Mouse (Mus musculus) intestine, postnatal 0 days (tissue): ENCODE results near the gene Lhpp. TPM values are rescaled to one million over a fixed set of nuclear protein-coding genes. Genes with fewer than 3 reads are reported as not detected.

Experiments
- ATAC-seq: fragments of 200-750 bp; cut with Nextera tagmentation; 2 replicates; pipeline ENCODE4 v1.8.0; 2017; ENCODE audit warnings: mild to moderate bottlenecking, moderate TSS enrichment, moderate library complexity
- H3K27ac ChIP-seq: fragments of 300-500 bp; sonication (generic); 2 replicates; pipeline ENCODE4 v1.5.1; 2014; ENCODE audit warnings: mild to moderate bottlenecking, low read depth, low read length, moderate library complexity
- H3K27me3 ChIP-seq: fragments of 300-500 bp; sonication (generic); replicated peaks from 2 replicates; pipeline ENCODE4 v1.6.1; 2014; ENCODE audit warnings: low read length, mixed read lengths; ENCODE audit not compliant: control insufficient read depth, insufficient read depth
- H3K36me3 ChIP-seq: fragments of 300-500 bp; sonication (generic); 2 replicates; pipeline ENCODE4 v1.6.1; 2014; ENCODE audit warnings: mild to moderate bottlenecking, moderate library complexity; ENCODE audit not compliant: control insufficient read depth, insufficient read depth
- H3K4me1 ChIP-seq: fragments of 300-500 bp; sonication (generic); replicated peaks from 2 replicates; pipeline ENCODE4 v1.6.1; 2014; ENCODE audit warnings: antibody characterized with exemption, low read length, mixed read lengths; ENCODE audit not compliant: control insufficient read depth, insufficient read depth
- H3K4me2 ChIP-seq: fragments of 300-500 bp; sonication (generic); replicated peaks from 2 replicates; pipeline ENCODE4 v1.6.1; 2014; ENCODE audit warnings: low read depth, mild to moderate bottlenecking, moderate library complexity
- H3K4me3 ChIP-seq: fragments of 300-500 bp; sonication (generic); 2 replicates; pipeline ENCODE4 v1.5.1; 2014; ENCODE audit warnings: low read depth, low read length
- H3K9ac ChIP-seq: fragments of 300-500 bp; sonication (generic); 2 replicates; pipeline ENCODE4 v1.6.1; 2014; ENCODE audit warnings: mild to moderate bottlenecking, low read depth, low read length
- H3K9me3 ChIP-seq: fragments of 300-500 bp; sonication (generic); 2 replicates; pipeline ENCODE4 v1.6.1; 2016; ENCODE audit warnings: mixed run types; ENCODE audit not compliant: control insufficient read depth
- CTCF ChIP-seq: sonication (generic); IDR thresholded peaks from 2 replicates; pipeline ENCODE4 v1.5.1; 2016; ENCODE audit warnings: low read depth, mild to moderate bottlenecking, control low read depth, antibody characterized with exemption, moderate library complexity
- WGBS: fragments of 180-500 bp; shearing (Covaris S2); extraction: QIAGEN DNeasy Blood & Tissue Kit; methylation state at CpG from one replicate; pipeline ENCODE4 v1.1.7; 2014; 5-methylcytosine and 5-hydroxymethylcytosine counted together
- polyA plus RNA-seq: library from polyadenylated mRNA; unstranded; fragments of >200 nt; fragmentation: Nextera tagmentation; extraction: Ambion mirVana; gene quantifications from 2 replicates; pipeline ENCODE4 v1.2.1, GENCODE M21; 2015

The Lhpp gene
- polyA plus RNA-seq, 1 experiment from 2014 or later: 52.0 TPM

- ATAC-seq: no peak
These were observed 137.8 kb downstream of the Lhpp start for GRCm38 (mm10) chr7:132748076-132748769.

GRCm38 (mm10) chr7:132749504-132749903 is 139.1 kb downstream of the Lhpp start:
- no peak overlapping the region for H3K4me2 ChIP-seq
- H3K9ac ChIP-seq: no peak overlapping the region
- peaks cover 36% of the 10 kb centered on the region; the same call in 1 of the 2 replicates for H3K36me3 ChIP-seq
- no peak overlapping the region for H3K4me3 ChIP-seq
- no peak overlapping the region for H3K27ac ChIP-seq
- H3K4me1 ChIP-seq: 0 out of 2 replicates have a peak, but pooled peaks cover 3% of the 10 kb centered on the region
- ATAC-seq: no peak
- H3K9me3 ChIP-seq: no peaks in the 10 kb centered on the region
- TF ChIP-seq CTCF: no peak
- H3K27me3 ChIP-seq: no peaks in the 10 kb centered on the region
- WGBS: 82% methylated on average over 11 of the region's 11 CpGs

More at GRCm38 (mm10) chr7:132748076-132748769, 137.8 kb downstream of the Lhpp start:
- Histone ChIP-seq H3K27ac (no peak overlapping the region; the same call in none of the 2 replicates), H3K4me2 (no peak overlapping the region), H3K36me3 (peaks cover 33% of the 10 kb centered on the region; the same call in 1 of the 2 replicates), H3K27me3 (no peaks in the 10 kb centered on the region), H3K9me3 (no peaks in the 10 kb centered on the region), H3K4me3 (no peak overlapping the region), H3K9ac (no peak overlapping the region), H3K4me1 (no peaks in the 10 kb centered on the region)
- 59% methylated on average over 3 of the region's 3 CpGs for WGBS
- no peak for TF ChIP-seq CTCF

- H3K27ac ChIP-seq: no peak overlapping the region
These were observed 141.3 kb downstream of the Lhpp start for GRCm38 (mm10) chr7:132751716-132752115.

DNA sequence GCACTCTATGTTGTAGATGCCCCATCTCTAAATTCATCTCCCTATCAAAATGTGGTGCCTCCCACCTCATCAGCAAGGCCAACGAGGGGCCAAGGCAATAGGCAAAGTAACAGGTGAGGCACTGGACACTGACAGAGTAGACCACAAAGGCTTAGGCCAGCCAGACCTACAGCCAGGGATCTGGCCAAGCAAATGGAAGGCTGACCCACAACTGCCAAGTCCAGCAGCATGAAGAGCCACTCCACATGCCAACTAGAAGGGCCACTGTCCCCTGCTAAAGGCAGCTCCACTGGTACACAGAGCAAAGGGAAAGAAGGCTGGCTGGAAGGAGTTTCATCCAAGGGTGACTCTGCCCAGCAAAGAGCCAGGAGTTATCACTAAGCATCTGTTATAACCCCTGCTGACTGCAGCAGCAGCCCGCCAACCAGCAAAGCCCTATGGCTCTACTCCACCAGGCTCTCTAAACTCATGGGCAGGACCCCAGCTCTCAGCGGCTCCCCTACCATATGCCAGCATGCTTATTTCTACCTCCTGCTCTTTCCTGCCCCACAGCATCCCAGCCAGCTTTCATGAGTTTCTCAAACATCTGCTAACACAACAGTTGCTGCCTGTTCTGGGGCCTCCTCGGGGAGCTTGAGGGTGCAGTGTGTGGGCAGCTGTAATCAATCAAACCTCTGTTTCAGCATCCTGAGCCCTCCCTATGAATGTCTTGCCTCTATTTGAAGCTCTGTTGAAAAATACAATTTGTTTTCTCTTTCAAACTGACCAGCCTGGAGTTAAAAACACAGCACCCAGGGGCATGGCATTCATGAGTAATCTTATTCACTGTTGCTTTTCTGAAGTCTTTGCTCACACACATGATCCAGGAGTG is 143.3 kb downstream of the Lhpp start:
- no peak for ATAC-seq
- Histone ChIP-seq H3K27ac (peak overlapping the region; percentile 92), H3K27me3 (no peaks in the 10 kb centered on the region)

More at GRCm38 (mm10) chr7:132751716-132752115, 141.3 kb downstream of the Lhpp start:
- Histone ChIP-seq H3K9ac (no peak overlapping the region), H3K36me3 (peaks cover 36% of the 10 kb centered on the region; the same call in 1 of the 2 replicates), H3K4me2 (no peak overlapping the region), H3K4me3 (no peak overlapping the region), H3K27me3 (no peaks in the 10 kb centered on the region), H3K4me1 (peaks cover 11% of the 10 kb centered on the region), H3K9me3 (no peaks in the 10 kb centered on the region)
- TF ChIP-seq CTCF: no peak
- ATAC-seq: no peak
- WGBS: 27% methylated on average over 2 of the region's 2 CpGs

DNA sequence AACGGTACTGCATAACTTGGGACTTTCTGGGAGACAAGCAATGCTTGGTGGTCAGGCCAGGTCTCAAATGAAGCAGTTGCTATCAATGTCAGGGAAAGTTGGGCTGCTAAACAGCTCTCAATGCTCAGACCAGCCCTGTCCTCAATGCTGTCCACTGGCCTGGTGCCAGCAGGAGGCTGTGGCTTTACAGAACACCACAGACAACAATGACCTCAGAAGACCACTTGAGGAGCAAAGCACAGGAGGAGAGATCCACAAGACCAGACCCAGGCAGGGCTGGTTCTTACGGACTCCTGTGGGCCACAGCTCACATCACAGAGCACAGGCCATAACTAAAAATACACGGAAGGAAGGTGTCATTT is 143.9 kb downstream of the Lhpp start:
- no peak for TF ChIP-seq CTCF
- Histone ChIP-seq H3K27ac (peak overlapping the region; percentile 92), H3K36me3 (peaks cover 50% of the 10 kb centered on the region), H3K9me3 (no peaks in the 10 kb centered on the region), H3K27me3 (no peaks in the 10 kb centered on the region), H3K4me2 (no peak overlapping the region), H3K4me1 (peaks cover 22% of the 10 kb centered on the region), H3K4me3 (no peak overlapping the region), H3K9ac (no peak overlapping the region)
- no peak for ATAC-seq
- 52% methylated on average over 3 of the region's 3 CpGs for WGBS

More for the DNA sequence above, 143.3 kb downstream of the Lhpp start:
- TF ChIP-seq CTCF: no peak
- Histone ChIP-seq H3K4me2 (no peak overlapping the region), H3K9ac (no peak overlapping the region), H3K9me3 (no peaks in the 10 kb centered on the region), H3K4me3 (no peak overlapping the region), H3K4me1 (peaks cover 22% of the 10 kb centered on the region), H3K36me3 (peaks cover 49% of the 10 kb centered on the region)
- WGBS: 58% methylated on average over 4 of the region's 4 CpGs

Other genes starting within 250 kb of the Lhpp start
- 1,789 and 2,051 TPM in 2 replicates for gene Oat, start 34.2 kb upstream of the Lhpp start, polyA plus RNA-seq
- gene Nkx1-2, start 11.0 kb upstream of the Lhpp start, polyA plus RNA-seq: 0.57 and 0.61 TPM in 2 replicates
- gene Fam53b, start 203.2 kb downstream of the Lhpp start, polyA plus RNA-seq: 13.5 and 17.3 TPM in 2 replicates
- 34.3 and 37.8 TPM in 2 replicates for gene Eef1akmt2, start 242.0 kb downstream of the Lhpp start, polyA plus RNA-seq
- gene Abraxas2, start 248.6 kb downstream of the Lhpp start, polyA plus RNA-seq: 26.0 and 27.1 TPM in 2 replicates